29 mouse cellular contexts compared by ENCODE assay signal in genomic region chr10:83536436-83536835, GRCm38 (mm10). TPM values are rescaled to one million over a fixed set of nuclear protein-coding genes. Genes with fewer than 3 reads are reported as not detected.
DNase-seq lines count a peak whose midpoint lies in the region; ATAC-seq and TF ChIP-seq lines count a peak whose summit lies in the region.
"Had no signal": no experiment of that assay in that cellular context is flagged by ENCODE, and none has a peak within 500 bp of the region (broad histone marks: within the 10 kb centered on the region; RNA-seq: fewer than 3 reads in every experiment).

No protein-coding gene starts in this region.

- WGBS in heart, adult 2 months, result 9% methylated on average over 1 of the region's 1 CpGs
- 12% methylated on average over 1 of the region's 1 CpGs for WGBS in liver, postnatal 0 days (ENCODE audit: insufficient replicate concordance)
- 2% methylated on average over 1 of the region's 1 CpGs for WGBS in liver, embryonic 12.5 days (ENCODE audit: insufficient replicate concordance)

- H3K4me2 ChIP-seq in liver, postnatal 0 days (ENCODE audit: low read depth, low read length), result no peak overlapping the region
- no peak overlapping the region for H3K4me2 ChIP-seq in liver, embryonic 12.5 days
- H3K4me2 ChIP-seq: embryonic facial prominence, embryonic 13.5 days; forebrain, embryonic 15.5 days; heart, embryonic 11.5 days; hindbrain, embryonic 12.5 days; intestine, embryonic 15.5 days; kidney, embryonic 15.5 days; lung, embryonic 14.5 days; neural tube, embryonic 15.5 days; stomach, embryonic 15.5 days had no signal

- no peak overlapping the region for H3K4me3 ChIP-seq in heart, adult 2 months
- no peak overlapping the region for H3K4me3 ChIP-seq in liver, postnatal 0 days (ENCODE audit: low read depth, low read length)
- H3K4me3 ChIP-seq in liver, embryonic 12.5 days, result no peak overlapping the region
- H3K4me3 ChIP-seq: embryonic facial prominence, embryonic 13.5 days; forebrain, embryonic 15.5 days; hindbrain, embryonic 12.5 days; intestine, embryonic 15.5 days; kidney, embryonic 15.5 days; myocyte; neural tube, embryonic 15.5 days; stomach, embryonic 15.5 days had no signal

- H3K79me2 ChIP-seq in heart, adult 2 months (replicated peaks; ENCODE audit: control insufficient read depth, insufficient read depth, low read length), result no peaks in the 10 kb centered on the region

- no peak overlapping the region for H3K9ac ChIP-seq in heart, adult 2 months (ENCODE audit: low read depth, low read length)
- H3K9ac ChIP-seq in liver, postnatal 0 days (replicated peaks), result no peak overlapping the region
- H3K9ac ChIP-seq in liver, embryonic 12.5 days, result no peak overlapping the region
- H3K9ac ChIP-seq: embryonic facial prominence, embryonic 13.5 days; forebrain, embryonic 15.5 days; hindbrain, embryonic 12.5 days; intestine, embryonic 15.5 days; kidney, embryonic 15.5 days; lung, embryonic 14.5 days; neural tube, embryonic 15.5 days; stomach, embryonic 15.5 days had no signal

- H3K27ac ChIP-seq in heart, adult 2 months, result no peak overlapping the region
- no peak overlapping the region for H3K27ac ChIP-seq in liver, postnatal 0 days (ENCODE audit: low read depth)
- no peak overlapping the region for H3K27ac ChIP-seq in liver, embryonic 12.5 days
- H3K27ac ChIP-seq: embryonic facial prominence, embryonic 13.5 days; forebrain, embryonic 15.5 days; hindbrain, embryonic 12.5 days; intestine, embryonic 15.5 days; kidney, embryonic 15.5 days; neural tube, embryonic 15.5 days; stomach, embryonic 15.5 days had no signal

- no peaks in the 10 kb centered on the region for H3K9me3 ChIP-seq in liver, postnatal 0 days (ENCODE audit: low read length)
- H3K9me3 ChIP-seq in liver, embryonic 12.5 days (replicated peaks), result no peaks in the 10 kb centered on the region
- H3K9me3 ChIP-seq: embryonic facial prominence, embryonic 13.5 days; forebrain, embryonic 15.5 days; hindbrain, embryonic 12.5 days; intestine, embryonic 15.5 days; kidney, embryonic 15.5 days; neural tube, embryonic 15.5 days; stomach, embryonic 15.5 days had no signal

- no peak for ATAC-seq in liver, postnatal 0 days
- no peak for ATAC-seq in liver, embryonic 12.5 days
- ATAC-seq: forebrain, embryonic 15.5 days; intestine, embryonic 15.5 days had no signal

- peak; percentile 51 for TF ChIP-seq CTCF in heart, adult 2 months (IDR thresholded peaks at IDR 0.05)
- 0 out of 2 replicates have a peak, but pooled peaks have one; percentile 21 for TF ChIP-seq CTCF in liver, postnatal 0 days (IDR thresholded peaks at IDR 0.05; ENCODE audit: low read depth)

- no peaks in the 10 kb centered on the region for H3K27me3 ChIP-seq in heart, adult 2 months (ENCODE audit: control insufficient read depth, insufficient read depth, low read length)
- H3K27me3 ChIP-seq in liver, postnatal 0 days (ENCODE audit: insufficient read depth, low read length), result peaks cover 18% of the 10 kb centered on the region
- peaks cover 62% of the 10 kb centered on the region for H3K27me3 ChIP-seq in liver, embryonic 12.5 days (replicated peaks)
- H3K27me3 ChIP-seq: CH12.LX; forebrain, embryonic 15.5 days; intestine, embryonic 15.5 days; neural tube, embryonic 15.5 days had no signal

- no peaks in the 10 kb centered on the region; the same call in none of the 2 replicates for H3K4me1 ChIP-seq in heart, adult 2 months (ENCODE audit: control insufficient read depth, insufficient read depth, low read length)
- H3K4me1 ChIP-seq in liver, postnatal 0 days (ENCODE audit: insufficient read depth), result peaks cover 8% of the 10 kb centered on the region
- no peaks in the 10 kb centered on the region for H3K4me1 ChIP-seq in liver, embryonic 12.5 days

- intact Hi-C loops in heart, adult 2 months (cut with DNase I), result no loop called here

- no peak for TF ChIP-seq EP300 in heart, adult 2 months (IDR thresholded peaks at IDR 0.05; ENCODE audit: insufficient read depth, low read depth, low read length)
- no peak for TF ChIP-seq EP300 in liver, postnatal 0 days (IDR thresholded peaks at IDR 0.05; ENCODE audit: low read depth)

- no peak for DNase-seq in heart, adult 2 months
- DNase-seq in heart, postnatal 4 days, result no peak
- no peak for DNase-seq in liver, postnatal 0 days
- DNase-seq in B cell, adult 2 months, result peak; percentile 16 to 42
- DNase-seq in induced T-regulatory cell, adult 2 months (ENCODE audit: low read depth), result peak; percentile 25
- DNase-seq in urinary bladder, postnatal 14 days (ENCODE audit: low spot score), result no peak
- DNase-seq in left cerebral cortex, adult 11 months (ENCODE audit: low spot score), result no peak
- DNase-seq: adrenal gland, adult 8-10 months; cerebellum, adult 9-11 months; heart, postnatal 10 days; layer of hippocampus, postnatal 36 days; left cerebral cortex, postnatal 4 days; liver; lung, embryonic 14.5 days; midbrain, embryonic 14.5 days; right cerebral cortex, postnatal 14 days; thymus, adult 2 months had no signal

- TF ChIP-seq POLR2A in heart, adult 2 months (IDR thresholded peaks at IDR 0.05; ENCODE audit: insufficient read depth, low read depth, low read length), result no peak

- H3K36me3 ChIP-seq in heart, adult 2 months (ENCODE audit: control insufficient read depth, insufficient read depth, low read length), result no peaks in the 10 kb centered on the region
- H3K36me3 ChIP-seq in liver, postnatal 0 days (replicated peaks; ENCODE audit: insufficient read depth, low read length), result no peaks in the 10 kb centered on the region
- H3K36me3 ChIP-seq in liver, embryonic 12.5 days, result no peaks in the 10 kb centered on the region
- H3K36me3 ChIP-seq: embryonic facial prominence, embryonic 13.5 days; forebrain, embryonic 15.5 days; hindbrain, embryonic 12.5 days; intestine, embryonic 15.5 days; kidney, embryonic 15.5 days; neural tube, embryonic 15.5 days; stomach, embryonic 15.5 days had no signal

RNA-seq across cellular contexts. Expression of gene Aldh1l2, which starts 2.5 kb away (rescaled TPM):
- 10 to 100 TPM in 1 of 2 experiments, 1 to 10 TPM in 1; 9.9 to 12.3 TPM for total RNA-seq in heart, adult 2 months (2021)
- 4.2 and 11.9 TPM in 2 replicates for polyA plus RNA-seq in heart, adult 2 months (2012; rRNA removed)
- total RNA-seq in heart, postnatal 4 days (2021), result 10 to 100 TPM; 31.3 to 36.3 TPM
- polyA plus RNA-seq in liver, postnatal 0 days (2015; fragmentation: Nextera tagmentation; extraction: Ambion mirVana), result 0.06 and 0.07 TPM in 2 replicates
- polyA plus RNA-seq in liver, embryonic 12.5 days (2016; fragmentation: Nextera tagmentation; extraction: Ambion mirVana), result 0.17 and 0.25 TPM in 2 replicates
- total RNA-seq: megakaryocyte progenitor cell, adult 5-6 weeks had no signal

RNA-seq across cellular contexts. Expression of gene Washc4, which starts 7.1 kb away (rescaled TPM):
- 10 to 100 TPM; 11.4 to 13.8 TPM for total RNA-seq in heart, adult 2 months (2021)
- 1.8 and 3.9 TPM in 2 replicates for polyA plus RNA-seq in heart, adult 2 months (2012; rRNA removed)
- 10 to 100 TPM; 14.1 to 14.9 TPM for total RNA-seq in heart, postnatal 4 days (2021)
- polyA plus RNA-seq in liver, postnatal 0 days (2015; fragmentation: Nextera tagmentation; extraction: Ambion mirVana), result 6.5 and 9.2 TPM in 2 replicates
- 14.3 and 14.8 TPM in 2 replicates for polyA plus RNA-seq in liver, embryonic 12.5 days (2016; fragmentation: Nextera tagmentation; extraction: Ambion mirVana)

Comparison
In these comparisons a context has a peak if more than half of its experiments do, and no peak if none do; other contexts are left out.
1. DNase-seq: peak in B cell, adult 2 months (2 of 2) and induced T-regulatory cell, adult 2 months (single experiment); none in heart, adult 2 months (0 of 2), heart, postnatal 4 days (single experiment), liver, postnatal 0 days (single experiment), urinary bladder, postnatal 14 days (single experiment) and left cerebral cortex, adult 11 months (single experiment).